Mouse (Mus musculus) intestine, embryonic 14.5 days (tissue): ENCODE measurements at regions not wholly inside any gene's neighbourhood (a gene's known extent, or its start where the extent isn't known, plus 50 kb on each side); places are given as distances from the start of the nearest gene placed in this dataset.

ENCODE experiments used
- ATAC-seq: fragments of 200-750 bp; cut with Nextera tagmentation; replicated peaks from 2 replicates; pipeline ENCODE4 v1.8.0; 2017; ENCODE audit warnings: low read depth, moderate number of reproducible peaks, moderate TSS enrichment, moderate library complexity; ENCODE audit not compliant: low FRiP score, low TSS enrichment
- DNase-seq: peaks from one replicate; pipeline ENCODE4 v3.0.0-alpha.2; 2018; ENCODE audit warnings: low spot score
- H3K27ac ChIP-seq: fragments of 300-500 bp; sonication (generic); 2 replicates; pipeline ENCODE4 v1.5.1; 2014; ENCODE audit warnings: low read depth, mild to moderate bottlenecking, control low read depth
- H3K27me3 ChIP-seq: fragments of 300-500 bp; sonication (generic); replicated peaks from 2 replicates; pipeline ENCODE4 v1.6.1; 2014; ENCODE audit warnings: low read length, control low read depth; ENCODE audit not compliant: control insufficient read depth, insufficient read depth
- H3K36me3 ChIP-seq: fragments of 300-500 bp; sonication (generic); 2 replicates; pipeline ENCODE4 v1.6.1; 2014; ENCODE audit warnings: low read length, control low read depth; ENCODE audit not compliant: control insufficient read depth, insufficient read depth
- H3K4me1 ChIP-seq: fragments of 300-500 bp; sonication (generic); replicated peaks from 2 replicates; pipeline ENCODE4 v1.6.1; 2014; ENCODE audit warnings: low read length, control low read depth, mixed read lengths; ENCODE audit not compliant: control insufficient read depth, insufficient read depth
- H3K4me2 ChIP-seq: fragments of 300-500 bp; sonication (generic); 2 replicates; pipeline ENCODE4 v1.6.1; 2014; ENCODE audit warnings: low read length
- H3K4me3 ChIP-seq: fragments of 300-500 bp; sonication (generic); 2 replicates; pipeline ENCODE4 v1.5.1; 2014; ENCODE audit warnings: low read depth, low read length, control low read depth, mixed read lengths
- H3K9ac ChIP-seq: fragments of 300-500 bp; sonication (generic); 2 replicates; pipeline ENCODE4 v1.6.1; 2014; ENCODE audit warnings: mild to moderate bottlenecking, low read length
- H3K9me3 ChIP-seq: fragments of 300-500 bp; sonication (generic); 2 replicates; pipeline ENCODE4 v1.6.1; 2016; ENCODE audit warnings: low read length, control low read depth; ENCODE audit not compliant: control insufficient read depth
- WGBS: fragments of 180-500 bp; shearing (Covaris S2); extraction: QIAGEN DNeasy Blood & Tissue Kit; methylation state at CpG from one replicate; pipeline ENCODE4 v1.1.7; 2014; 5-methylcytosine and 5-hydroxymethylcytosine counted together

DNA sequence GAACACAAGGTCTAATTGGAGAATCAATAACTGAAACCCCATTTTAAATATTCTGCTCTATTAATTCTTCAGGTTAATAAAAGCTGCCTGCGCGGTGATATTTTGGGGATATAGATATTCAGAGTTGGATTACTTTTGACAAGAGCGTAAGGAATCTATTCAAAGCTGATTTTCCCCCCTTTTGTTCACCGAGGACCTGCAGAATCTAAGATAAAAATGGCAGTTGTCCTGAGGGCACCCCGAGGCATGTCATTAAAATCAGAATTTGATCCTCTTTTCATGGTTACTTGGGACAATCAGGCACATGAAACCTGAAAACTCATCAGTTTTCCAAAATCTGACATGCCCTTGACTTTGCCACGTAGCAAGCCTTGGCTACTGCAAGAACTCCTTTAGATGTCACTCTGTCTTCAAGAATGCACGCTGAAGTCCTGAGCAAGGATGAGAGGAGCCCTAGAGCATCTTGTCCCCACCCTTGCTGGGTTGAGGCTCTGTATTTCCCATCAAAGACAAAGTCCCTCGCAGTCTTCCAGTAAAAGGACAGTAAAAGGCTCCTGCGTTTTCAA is 232.5 kb downstream of the Ttll7 start:
- no peak overlapping the region for H3K4me2 ChIP-seq
- WGBS, result 74% methylated on average over 9 of the region's 9 CpGs
- H3K9me3 ChIP-seq, result no peaks in the 10 kb centered on the region
- no peak overlapping the region for H3K4me3 ChIP-seq
- H3K4me1 ChIP-seq, result no peaks in the 10 kb centered on the region
- ATAC-seq (no peak), DNase-seq (no peak)
- H3K9ac ChIP-seq, result no peak overlapping the region
- H3K27ac ChIP-seq, result no peak overlapping the region
- no peaks in the 10 kb centered on the region for H3K36me3 ChIP-seq
- no peaks in the 10 kb centered on the region for H3K27me3 ChIP-seq

GRCm38 (mm10) chr3:147088171-147088570 is 236.0 kb downstream of the Ttll7 start:
- Histone ChIP-seq H3K4me1 (no peaks in the 10 kb centered on the region), H3K9me3 (no peaks in the 10 kb centered on the region), H3K27me3 (no peaks in the 10 kb centered on the region), H3K27ac (no peak overlapping the region), H3K4me2 (no peak overlapping the region), H3K4me3 (no peak overlapping the region), H3K36me3 (no peaks in the 10 kb centered on the region), H3K9ac (no peak overlapping the region)
- DNase-seq (no peak), ATAC-seq (no peak)
- 85% methylated on average over 6 of the region's 6 CpGs for WGBS

- H3K4me3 ChIP-seq, result no peak overlapping the region
- no peaks in the 10 kb centered on the region for H3K9me3 ChIP-seq
- WGBS, result 76% methylated on average over 10 of the region's 10 CpGs
- no peaks in the 10 kb centered on the region for H3K27me3 ChIP-seq
- H3K27ac ChIP-seq, result no peak overlapping the region
- no peaks in the 10 kb centered on the region for H3K36me3 ChIP-seq
- no peak for DNase-seq
- H3K4me1 ChIP-seq, result no peaks in the 10 kb centered on the region
- no peak overlapping the region for H3K9ac ChIP-seq
- H3K4me2 ChIP-seq, result no peak overlapping the region
- ATAC-seq, result no peak
Measured at GRCm38 (mm10) chr3:147089716-147090115, 237.5 kb downstream of the Ttll7 start.

DNA sequence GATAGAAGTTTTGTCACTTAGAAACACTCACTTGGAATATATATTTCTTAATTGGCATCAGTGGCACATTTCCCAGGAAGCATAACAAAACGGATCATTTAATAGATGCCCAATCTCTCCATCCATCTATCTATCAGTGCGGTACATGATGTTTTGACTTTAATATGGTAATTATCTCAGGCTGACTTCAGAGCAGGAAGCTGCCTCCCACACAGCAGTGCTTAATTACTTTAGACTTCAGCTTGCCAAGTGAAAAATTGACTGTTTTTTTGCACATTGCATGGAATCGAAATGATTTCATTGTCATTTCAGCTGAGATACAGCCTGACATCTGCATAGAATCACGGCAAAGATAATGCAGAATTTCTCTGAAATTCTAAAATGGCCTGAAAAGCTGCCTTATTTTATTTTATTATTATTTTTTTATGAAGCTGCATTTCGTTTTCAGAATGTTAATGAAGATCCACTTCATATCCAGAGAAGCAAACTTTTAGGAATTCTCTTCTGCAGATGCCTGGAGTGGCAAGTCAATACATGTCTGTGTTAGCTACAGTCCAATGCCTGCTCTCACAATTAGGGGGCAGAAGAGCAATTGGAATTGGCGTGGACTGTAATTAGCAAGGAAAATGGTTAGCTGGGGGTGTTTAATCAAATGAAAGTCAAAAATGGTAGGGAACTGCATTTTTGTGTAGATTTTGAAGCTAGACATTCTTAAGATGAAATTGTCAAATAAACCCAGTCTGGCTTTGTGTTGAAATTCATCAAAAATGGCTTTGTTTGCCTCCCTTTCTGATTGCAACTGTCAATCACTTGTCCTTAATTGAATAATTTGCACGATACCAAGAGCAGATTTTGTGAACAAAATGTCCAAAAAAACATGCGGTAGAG is 240.3 kb downstream of the Ttll7 start:
- Histone ChIP-seq H3K4me2 (no peak overlapping the region), H3K36me3 (no peaks in the 10 kb centered on the region), H3K4me3 (no peak overlapping the region), H3K27me3 (no peaks in the 10 kb centered on the region), H3K4me1 (no peaks in the 10 kb centered on the region), H3K9ac (no peak overlapping the region), H3K9me3 (no peaks in the 10 kb centered on the region), H3K27ac (no peak overlapping the region)
- ATAC-seq (no peak), DNase-seq (no peak)
- WGBS, result 73% methylated on average over 8 of the region's 8 CpGs

- Histone ChIP-seq H3K9me3 (no peaks in the 10 kb centered on the region), H3K9ac (no peak overlapping the region), H3K4me2 (no peak overlapping the region), H3K36me3 (no peaks in the 10 kb centered on the region), H3K4me3 (no peak overlapping the region), H3K4me1 (no peaks in the 10 kb centered on the region), H3K27me3 (no peaks in the 10 kb centered on the region), H3K27ac (no peak overlapping the region)
- 93% methylated on average over 5 of the region's 5 CpGs for WGBS
- no peak for DNase-seq
- no peak for ATAC-seq
Measured at GRCm38 (mm10) chr3:147093076-147093380, 240.9 kb downstream of the Ttll7 start.

- no peak overlapping the region for H3K4me2 ChIP-seq
- H3K27ac ChIP-seq, result no peak overlapping the region
- no peak overlapping the region for H3K9ac ChIP-seq
- H3K27me3 ChIP-seq, result no peaks in the 10 kb centered on the region
- DNase-seq, result no peak
- H3K4me3 ChIP-seq, result no peak overlapping the region
- H3K36me3 ChIP-seq, result no peaks in the 10 kb centered on the region
- H3K9me3 ChIP-seq, result no peaks in the 10 kb centered on the region
- no peak for ATAC-seq
- no peaks in the 10 kb centered on the region; the same call in 1 of the 2 replicates for H3K4me1 ChIP-seq
- WGBS, result 62% methylated on average over 9 of the region's 9 CpGs
Measured at GRCm38 (mm10) chr3:147096179-147096578, 244.0 kb downstream of the Ttll7 start.

GRCm38 (mm10) chr3:147098065-147098580 is 246.0 kb downstream of the Ttll7 start:
- H3K9ac ChIP-seq, result no peak overlapping the region
- DNase-seq (no peak), ATAC-seq (no peak)
- H3K4me1 ChIP-seq, result peaks cover 8% of the 10 kb centered on the region; the same call in 1 of the 2 replicates
- no peaks in the 10 kb centered on the region for H3K27me3 ChIP-seq
- 59% methylated on average over 15 of the region's 15 CpGs for WGBS
- H3K4me2 ChIP-seq, result no peak overlapping the region
- no peaks in the 10 kb centered on the region for H3K36me3 ChIP-seq
- H3K4me3 ChIP-seq, result no peak overlapping the region
- H3K27ac ChIP-seq, result no peak overlapping the region
- no peaks in the 10 kb centered on the region for H3K9me3 ChIP-seq

GRCm38 (mm10) chr3:147098611-147099010 is 246.4 kb downstream of the Ttll7 start:
- ATAC-seq, result no peak
- no peak overlapping the region for H3K4me3 ChIP-seq

More at GRCm38 (mm10) chr3:147098611-147099010, 246.4 kb downstream of the Ttll7 start:
- WGBS, result 53% methylated on average over 6 of the region's 6 CpGs
- Histone ChIP-seq H3K27ac (no peak overlapping the region), H3K4me1 (peaks cover 8% of the 10 kb centered on the region; the same call in 1 of the 2 replicates), H3K4me2 (no peak overlapping the region), H3K9me3 (no peaks in the 10 kb centered on the region), H3K36me3 (no peaks in the 10 kb centered on the region), H3K9ac (no peak overlapping the region), H3K27me3 (no peaks in the 10 kb centered on the region)
- DNase-seq, result no peak
